Mouse (Mus musculus) neutrophil, adult 5-6 weeks (primary cell): ENCODE data around the gene Myocd. TPM values are rescaled to one million over a fixed set of nuclear protein-coding genes. Genes with fewer than 3 reads are reported as not detected.

Source experiments
- ATAC-seq: fragments of 151-379, 151-347 bp; 2 replicates; pipeline ENCODE4 v1.8.0; 2017; ENCODE audit warnings: mild to moderate bottlenecking, moderate TSS enrichment; ENCODE audit not compliant: insufficient number of reproducible peaks, poor library complexity, low FRiP score, severe bottlenecking; ENCODE audit errors: extremely low read depth
- total RNA-seq: library from RNA; stranded (forward); fragments of 200-1000 nt; gene quantifications from 2 replicates; pipeline ENCODE4 v1.2.3, GENCODE M21; 2017

The Myocd gene
- total RNA-seq, 1 experiment from 2014 or later, result not detected

DNA sequence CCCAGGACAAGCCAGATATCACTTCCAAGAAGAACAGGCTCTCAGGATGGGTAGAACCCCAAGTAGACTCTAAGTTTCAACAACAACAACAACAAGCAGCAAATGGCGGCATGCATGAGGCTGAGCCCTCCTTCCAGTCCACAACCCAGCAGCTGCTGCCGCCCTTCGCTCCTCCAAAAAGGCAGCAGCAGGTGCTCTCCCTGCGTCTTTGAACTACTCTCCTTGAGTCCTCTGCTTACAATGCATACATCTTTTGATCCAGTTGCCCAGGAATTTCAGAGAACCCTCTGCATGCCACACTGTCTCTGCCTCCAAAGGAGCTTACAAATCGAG lies 111.2 kb downstream of the Myocd start:
- ATAC-seq, result no peak

DNA sequence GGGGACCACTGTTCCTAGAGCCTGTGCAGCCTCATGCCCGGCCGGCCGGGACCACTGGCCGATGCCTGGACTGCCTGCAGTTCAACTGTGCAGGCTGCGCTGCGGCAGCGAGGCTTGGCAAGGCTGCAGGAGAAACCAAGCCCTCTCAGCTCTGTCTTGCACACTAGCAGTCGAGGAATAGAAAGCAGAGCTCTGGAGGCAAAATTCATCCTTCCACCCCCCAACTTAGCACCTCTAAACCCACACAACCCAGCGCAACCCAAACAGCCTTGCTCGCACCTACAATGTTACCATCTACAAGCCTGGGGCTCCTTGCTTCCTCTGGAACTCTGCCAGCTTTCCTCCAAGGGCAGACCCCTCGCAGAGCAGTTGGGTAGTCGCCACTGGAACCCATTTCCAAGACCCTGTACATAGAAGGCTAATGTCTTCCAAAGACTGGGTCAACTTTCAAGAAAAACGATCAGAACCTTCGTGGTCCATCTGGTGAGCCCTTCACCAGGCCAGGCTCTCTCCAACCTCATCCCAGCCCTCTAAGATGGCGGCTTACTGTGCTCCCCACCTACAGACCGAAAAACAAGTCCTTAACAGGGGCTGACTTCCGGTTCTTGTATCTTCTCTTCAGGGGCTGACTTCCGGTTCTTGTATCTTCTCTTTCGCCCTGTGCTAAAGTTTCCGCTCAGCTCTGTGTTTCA lies 111.7 kb downstream of the Myocd start:
- ATAC-seq, result no peak

DNA sequence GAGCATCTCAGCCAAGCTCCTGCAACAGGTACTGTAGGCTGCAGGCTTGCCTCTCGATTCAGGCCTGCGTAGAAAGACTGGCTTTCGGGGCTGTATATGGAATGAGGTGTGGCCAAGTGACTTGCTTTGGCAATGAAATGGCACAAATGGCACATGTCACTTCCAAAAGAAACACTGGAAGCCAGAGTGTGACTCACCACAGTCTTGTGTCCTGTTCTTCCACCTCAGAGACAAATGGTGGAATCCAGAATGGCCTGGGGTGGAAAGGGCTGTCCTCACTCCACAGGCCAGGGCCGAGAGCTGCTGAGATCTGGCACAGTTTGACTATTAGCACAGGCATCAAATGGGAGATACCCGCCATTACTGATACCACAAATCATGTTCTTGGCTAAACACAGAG lies 116.8 kb downstream of the Myocd start:
- ATAC-seq, result no peak

DNA sequence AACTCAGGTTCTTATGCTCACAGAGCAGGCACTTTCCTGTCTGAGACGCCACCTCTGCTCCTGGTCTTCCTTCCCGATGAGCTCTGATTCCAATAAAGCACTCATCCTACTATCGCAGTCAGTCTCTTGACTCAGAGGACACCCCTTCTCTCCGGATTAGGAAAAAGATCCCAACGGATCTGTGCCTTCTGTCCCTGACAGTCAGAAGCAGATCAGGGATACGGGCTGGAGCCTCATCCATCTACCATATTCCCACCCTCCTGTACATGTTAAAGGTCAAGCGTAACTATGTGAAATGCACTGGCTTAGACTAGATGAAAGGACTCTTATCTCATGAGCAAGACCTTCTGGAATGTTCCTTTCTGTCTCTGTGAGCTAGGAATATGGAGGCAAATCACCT lies 121.3 kb downstream of the Myocd start:
- ATAC-seq, result no peak

DNA sequence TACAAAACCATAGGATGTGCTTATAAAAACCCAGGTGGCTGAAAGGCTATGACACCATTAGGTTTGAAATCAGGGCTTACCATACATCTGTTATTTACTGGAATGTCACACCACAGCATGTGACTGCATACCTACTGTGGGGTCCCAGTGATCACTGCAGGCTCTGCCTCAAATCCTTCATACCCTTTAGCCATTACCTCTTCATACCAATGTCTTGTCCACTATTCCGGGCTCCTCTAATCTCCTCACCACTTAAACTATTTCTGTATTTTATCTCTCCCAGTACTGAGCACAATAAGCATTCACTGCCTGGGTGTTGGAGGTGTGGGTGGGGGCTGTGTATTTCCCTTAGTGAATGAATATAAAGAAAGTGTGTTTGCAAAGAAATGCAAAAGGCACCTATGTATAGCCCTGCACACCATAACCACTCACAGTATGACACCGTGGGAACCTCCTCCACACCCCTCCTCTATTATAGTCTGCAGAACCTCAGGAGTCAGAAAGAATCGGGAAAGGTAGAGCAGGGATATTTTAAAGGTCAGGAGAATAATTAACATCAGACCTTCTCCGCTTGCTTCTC lies 126.9 kb downstream of the Myocd start:
- ATAC-seq, result no peak

DNA sequence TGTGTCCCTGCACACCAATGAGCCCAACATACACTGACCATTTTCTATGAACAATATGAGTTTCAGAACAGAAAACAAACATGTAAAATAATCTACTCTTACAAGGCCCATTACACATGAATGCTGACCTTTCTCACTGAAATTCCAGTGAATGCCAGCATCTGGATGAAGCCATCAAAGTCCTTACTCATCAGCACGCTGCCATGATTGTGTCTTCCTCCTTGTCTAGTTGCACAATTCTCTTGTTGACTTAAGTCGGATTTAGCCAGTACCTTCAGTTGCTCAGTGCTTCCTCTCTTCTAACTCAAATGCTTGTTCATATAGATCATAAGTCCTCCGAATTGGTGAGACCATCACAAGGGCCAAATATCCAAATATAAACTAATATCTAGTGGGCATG lies 130.8 kb downstream of the Myocd start:
- ATAC-seq, result no peak

DNA sequence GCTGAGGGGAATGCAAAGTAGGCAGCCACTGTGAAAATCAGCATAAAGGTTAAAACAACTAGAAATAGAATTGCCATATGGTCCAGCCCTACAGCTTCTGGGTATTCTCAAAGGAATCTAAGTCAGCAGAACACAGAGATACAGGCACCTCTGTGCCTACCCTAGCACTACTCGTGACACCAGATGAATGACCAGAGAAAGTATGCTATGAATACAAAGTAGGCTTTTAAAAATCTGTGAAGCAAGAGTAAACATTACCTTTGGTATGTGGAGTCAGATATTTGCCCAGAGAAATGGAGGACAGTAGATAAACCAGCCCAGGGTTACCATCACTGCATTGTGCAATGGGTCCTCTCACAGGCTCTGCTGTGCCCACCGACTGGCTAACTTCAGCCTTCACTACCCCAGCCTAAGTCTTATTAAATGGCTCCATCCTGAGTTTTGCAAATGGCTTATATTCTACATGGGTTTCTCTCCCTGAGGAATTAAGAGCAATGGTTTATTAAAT lies 132.6 kb downstream of the Myocd start:
- no peak for ATAC-seq

DNA sequence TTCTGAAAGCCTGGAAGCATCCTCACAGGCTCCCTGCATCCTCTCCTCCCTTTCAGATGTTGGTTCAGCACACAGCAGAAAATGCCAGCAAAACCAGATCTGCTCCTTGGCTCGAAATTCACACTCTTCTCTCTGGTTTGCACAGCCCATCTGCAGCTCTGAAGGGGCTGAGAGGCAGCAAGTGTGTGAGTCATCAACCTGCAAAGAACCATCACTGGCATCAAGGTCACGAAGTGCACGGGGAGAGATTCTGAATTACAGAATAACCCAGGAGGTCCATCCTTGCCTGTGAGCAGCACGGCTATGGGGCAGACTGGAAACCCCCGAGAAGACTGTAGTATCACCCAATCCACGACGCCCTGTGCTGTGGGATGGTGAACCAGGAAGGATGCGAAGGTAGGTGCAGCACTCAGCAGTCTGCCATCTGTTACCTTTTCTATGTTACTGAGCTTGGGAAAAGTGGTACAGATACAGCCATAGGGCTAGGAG lies 134.5 kb downstream of the Myocd start:
- ATAC-seq, result no peak

DNA sequence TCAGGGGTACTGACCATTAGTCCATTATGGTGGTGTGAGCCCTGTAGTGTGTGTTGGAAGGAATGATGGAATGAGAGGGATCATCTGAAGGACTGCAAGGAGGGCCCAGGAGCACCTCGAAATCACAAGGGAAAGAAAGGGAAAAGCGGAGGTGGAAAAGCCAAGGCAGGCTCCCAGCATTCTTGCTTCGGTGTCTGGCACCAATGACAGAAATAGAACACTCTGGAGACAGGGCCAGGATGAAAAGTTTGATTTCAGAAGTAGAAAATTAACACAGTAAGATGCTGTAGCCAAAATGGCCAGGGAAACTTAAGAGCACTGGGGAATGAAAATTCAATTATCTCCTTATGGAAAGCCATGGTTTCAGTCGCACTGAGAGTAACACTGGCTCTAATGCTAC lies 136.1 kb downstream of the Myocd start:
- ATAC-seq, result no peak

DNA sequence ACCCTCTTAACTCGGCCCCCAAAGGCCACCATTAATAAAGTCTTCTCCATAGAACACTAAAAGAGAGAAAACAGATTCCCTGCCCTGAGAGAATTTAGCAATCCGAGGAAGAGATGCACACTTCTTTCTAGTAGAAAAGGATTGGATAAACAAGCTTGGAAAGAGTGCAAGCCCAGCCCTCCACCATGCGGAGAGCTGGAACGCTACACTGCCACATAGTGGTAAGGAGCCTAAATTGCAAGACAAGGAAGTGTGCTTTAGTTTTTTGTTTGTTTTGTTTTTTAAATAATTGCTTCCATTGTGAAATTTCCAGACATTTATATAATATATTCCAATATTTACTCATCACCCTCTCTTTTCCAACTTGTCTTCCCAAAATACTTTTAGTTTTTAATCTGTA lies 140.7 kb downstream of the Myocd start:
- no peak for ATAC-seq

DNA sequence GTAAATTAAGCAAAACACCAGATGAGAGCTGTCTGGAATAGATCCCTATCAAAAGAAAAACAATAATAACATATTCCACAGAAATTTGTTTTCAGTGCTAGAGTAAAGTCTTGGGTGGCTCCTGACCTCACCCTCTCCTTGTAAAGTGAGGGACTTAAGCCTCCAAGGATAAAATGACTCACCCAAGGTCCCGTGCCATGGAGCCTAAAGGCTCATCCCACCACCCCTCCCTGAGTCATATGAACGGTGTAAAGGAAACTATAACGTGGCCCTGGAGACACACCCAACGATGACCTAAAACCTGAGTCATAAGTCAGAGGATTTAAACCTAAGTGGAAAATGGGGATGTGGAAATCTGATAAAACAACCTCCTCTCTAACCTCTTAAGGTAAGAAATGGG lies 141.1 kb downstream of the Myocd start:
- no peak for ATAC-seq

DNA sequence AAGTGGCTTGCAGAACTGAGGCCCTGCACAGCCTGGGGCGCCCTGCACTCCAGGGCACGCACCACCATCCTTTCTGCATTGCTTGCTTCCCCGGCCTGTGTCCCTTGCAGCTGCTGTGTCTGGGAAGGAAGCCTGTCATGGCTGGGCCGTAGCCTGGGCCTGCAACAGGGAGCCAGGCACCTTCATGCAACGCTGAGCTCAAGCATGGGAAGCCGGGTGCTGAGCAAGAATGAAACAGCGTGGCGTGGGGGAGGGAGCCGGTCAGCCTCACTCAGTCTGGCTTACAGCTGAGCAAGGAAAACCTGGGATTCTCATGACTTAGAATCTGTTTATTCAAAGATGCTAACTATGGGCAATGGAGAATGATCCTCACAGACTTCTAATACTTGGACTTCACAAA lies 143.2 kb downstream of the Myocd start:
- no peak for ATAC-seq

Other genes starting within 250 kb of the Myocd start
- not detected in 2 replicates for gene 1700086D15Rik, start 110.1 kb downstream of the Myocd start, total RNA-seq
- not detected in 2 replicates for gene Arhgap44, start 107.0 kb downstream of the Myocd start, total RNA-seq